Mouse (Mus musculus) lung, adult 2 months (tissue): ENCODE measurements around the gene Olfr206. TPM values are rescaled to one million over a fixed set of nuclear protein-coding genes. Genes with fewer than 3 reads are reported as not detected.
"Not testable (repeated sequence)": the region's sequence is repeated elsewhere in the genome, so short reads cannot be mapped to it uniquely, and the experiment has no call there.

Experiments
- DNase-seq: peaks from one replicate; pipeline ENCODE4 v3.0.0; 2022
- H3K4me1 ChIP-seq: fragments of 200-500 bp; 2 replicates; pipeline ENCODE4 v1.6.1; 2011; ENCODE audit warnings: low read length; ENCODE audit not compliant: control insufficient read depth, insufficient read depth
- H3K4me3 ChIP-seq: fragments of 200-500 bp; replicated peaks from 2 replicates; pipeline ENCODE3; 2011; ENCODE audit warnings: low read depth, mild to moderate bottlenecking, control low read depth, low read length; ENCODE audit errors: extremely low read depth
- CTCF ChIP-seq: fragments of 200-500 bp; IDR thresholded peaks from 2 replicates; pipeline ENCODE4 v1.5.1; 2011; ENCODE audit warnings: mild to moderate bottlenecking, low read length, control low read depth; ENCODE audit not compliant: insufficient read depth
- POLR2A ChIP-seq: fragments of 200-500 bp; IDR thresholded peaks from 2 replicates; pipeline ENCODE4 v1.6.1; 2011; ENCODE audit warnings: low read depth, mild to moderate bottlenecking, control low read depth, low read length, borderline replicate concordance; ENCODE audit errors: extremely low read depth
- WGBS: fragments of 180-500 bp; shearing (Covaris S2); methylation state at CpG from one replicate; pipeline ENCODE4 v1.1.7; 2018; 5-methylcytosine and 5-hydroxymethylcytosine counted together
- polyA plus RNA-seq: library from polyadenylated mRNA; depleted of rRNA; stranded (reverse); fragments of >200 nt; gene quantifications from 2 replicates; pipeline ENCODE4 v1.2.3, GENCODE M21; 2012; rRNA removed

The Olfr206 gene
- polyA plus RNA-seq: not detected in 2 replicates

- Histone ChIP-seq H3K4me1 (no peaks in the 10 kb centered on the region), H3K4me3 (no peak within 1 kb of the TSS)
- whole genome bisulfite sequencing: 75% methylated on average over 1 of the region's 1 CpGs
- no peak for TF ChIP-seq CTCF
- DNase-seq: no peak
These were observed at the start of gene Olfr206 for GRCm38 (mm10) chr16:59349146-59349545. TSS of gene Olfr206 (minus strand) at chr16:59349246.

- WGBS: 50% methylated on average over 3 of the region's 3 CpGs
- TF ChIP-seq CTCF: no peak
- TF ChIP-seq POLR2A: no peak
- no peak for DNase-seq
These were observed 44.3 kb upstream of the Olfr206 start for GRCm38 (mm10) chr16:59393300-59393699.

GRCm38 (mm10) chr16:59363893-59364292, 14.8 kb upstream of the Olfr206 start, which contains the start of gene Olfr209:
TSS of gene Olfr209 (minus strand) at chr16:59363993.
- WGBS: 65% methylated on average over 2 of the region's 2 CpGs
- no peak within 1 kb of the TSS for H3K4me3 ChIP-seq
- TF ChIP-seq CTCF (no peak), POLR2A (no peak)
- no peak for DNase-seq
- H3K4me1 ChIP-seq: no peaks in the 10 kb centered on the region

More at GRCm38 (mm10) chr16:59393300-59393699, 44.3 kb upstream of the Olfr206 start:
- H3K4me1 ChIP-seq: no peaks in the 10 kb centered on the region
- no peak overlapping the region for H3K4me3 ChIP-seq

GRCm38 (mm10) chr16:59331038-59331437, 18.0 kb downstream of the Olfr206 start, which contains the start of gene Olfr205:
TSS of gene Olfr205 (minus strand) at chr16:59331138.
- H3K4me1 ChIP-seq: no peaks in the 10 kb centered on the region
- DNase-seq: no peak
- no peak within 1 kb of the TSS for H3K4me3 ChIP-seq
- TF ChIP-seq POLR2A (no peak), CTCF (no peak)

DNA sequence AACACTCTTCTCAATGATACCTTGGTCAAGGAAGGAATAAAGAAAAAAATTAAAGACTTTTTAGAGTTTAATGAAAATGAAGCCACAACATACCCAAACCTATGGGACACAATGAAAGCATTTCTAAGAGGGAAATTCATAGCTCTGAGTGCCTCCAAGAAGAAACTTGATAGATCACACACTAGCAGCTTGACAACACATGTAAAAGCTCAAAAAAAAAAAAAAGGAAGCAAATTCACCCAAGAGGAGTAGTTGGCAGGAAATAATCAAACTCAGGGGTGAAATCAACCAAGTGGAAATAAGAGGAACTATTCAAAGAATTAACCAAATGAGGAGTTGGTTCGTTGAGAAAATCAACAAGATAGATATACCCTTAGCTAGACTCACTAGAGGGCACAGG, 25.8 kb downstream of the Olfr206 start:
- 23% methylated on average over 1 of the region's 1 CpGs for WGBS
- not testable (repeated sequence) for DNase-seq, H3K4me1 ChIP-seq, H3K4me3 ChIP-seq

GRCm38 (mm10) chr16:59318148-59318547, 30.9 kb downstream of the Olfr206 start, which contains the start of gene Olfr204:
TSS of gene Olfr204 (minus strand) at chr16:59318248.
- no peak within 1 kb of the TSS for H3K4me3 ChIP-seq
- DNase-seq: no peak
- H3K4me1 ChIP-seq: no peaks in the 10 kb centered on the region
- no peak for TF ChIP-seq POLR2A
- TF ChIP-seq CTCF: no peak

DNA sequence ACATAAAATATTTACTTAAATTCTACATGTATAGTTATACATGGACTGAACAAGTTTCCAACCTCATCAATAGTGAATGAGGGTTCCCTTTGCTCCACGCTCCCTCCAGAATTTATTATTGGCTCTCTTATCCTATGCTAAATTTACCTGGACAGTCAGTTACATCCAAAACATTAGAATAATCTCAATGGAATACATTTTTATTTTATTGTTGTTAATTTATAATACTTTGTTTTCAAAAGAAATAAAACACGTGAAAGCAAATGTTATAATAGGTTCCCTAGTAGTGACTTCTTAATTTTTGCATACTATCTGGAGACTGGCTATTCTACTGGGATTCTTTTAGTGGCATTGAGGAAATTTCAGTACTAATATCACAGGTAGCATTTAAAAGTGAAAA, 50.5 kb downstream of the Olfr206 start, which contains the start of gene Olfr203:
Gene Olfr203 (plus strand): TSS at position 301 of the 400 bp plus-strand sequence.
- 81% methylated on average over 2 of the region's 2 CpGs for WGBS
- no peak for TF ChIP-seq CTCF
- no peak for TF ChIP-seq POLR2A
- DNase-seq: no peak
- Histone ChIP-seq H3K4me1 (no peaks in the 10 kb centered on the region), H3K4me3 (no peak within 1 kb of the TSS)

Other genes with a start within 250 kb of the Olfr206 start
- not detected in 2 replicates for gene Olfr193, start 237.4 kb downstream of the Olfr206 start, polyA plus RNA-seq
- gene Olfr194, start 228.2 kb downstream of the Olfr206 start, polyA plus RNA-seq: not detected in 2 replicates
- gene Olfr195, start 202.2 kb downstream of the Olfr206 start, polyA plus RNA-seq: not detected in 2 replicates
- gene Olfr196, start 178.8 kb downstream of the Olfr206 start, polyA plus RNA-seq: not detected in 2 replicates
- not detected in 2 replicates for gene Olfr198, start 145.7 kb downstream of the Olfr206 start, polyA plus RNA-seq
- not detected in 2 replicates for gene Olfr199, start 129.5 kb downstream of the Olfr206 start, polyA plus RNA-seq
- not detected in 2 replicates for gene Olfr201, start 76.6 kb downstream of the Olfr206 start, polyA plus RNA-seq
- gene Olfr202, start 62.5 kb downstream of the Olfr206 start, polyA plus RNA-seq: not detected in 2 replicates
- not detected in 2 replicates for gene Olfr203, start 50.4 kb downstream of the Olfr206 start, polyA plus RNA-seq
- not detected in 2 replicates for gene Olfr204, start 31.0 kb downstream of the Olfr206 start, polyA plus RNA-seq
- gene Olfr205, start 18.1 kb downstream of the Olfr206 start, polyA plus RNA-seq: not detected in 2 replicates
- not detected in 2 replicates for gene Olfr209, start 14.7 kb upstream of the Olfr206 start, polyA plus RNA-seq
- not detected in 2 replicates for gene Gabrr3, start 58.1 kb upstream of the Olfr206 start, polyA plus RNA-seq
- gene Riox2, start 122.5 kb upstream of the Olfr206 start, polyA plus RNA-seq: 4.4 and 7.0 TPM in 2 replicates